Mouse (Mus musculus): ENCODE results near the gene B4galt7.
"Not testable (repeated sequence)": the region's sequence is repeated elsewhere in the genome, so short reads cannot be mapped to it uniquely, and the experiment has no call there.

The B4galt7 gene

DNA sequence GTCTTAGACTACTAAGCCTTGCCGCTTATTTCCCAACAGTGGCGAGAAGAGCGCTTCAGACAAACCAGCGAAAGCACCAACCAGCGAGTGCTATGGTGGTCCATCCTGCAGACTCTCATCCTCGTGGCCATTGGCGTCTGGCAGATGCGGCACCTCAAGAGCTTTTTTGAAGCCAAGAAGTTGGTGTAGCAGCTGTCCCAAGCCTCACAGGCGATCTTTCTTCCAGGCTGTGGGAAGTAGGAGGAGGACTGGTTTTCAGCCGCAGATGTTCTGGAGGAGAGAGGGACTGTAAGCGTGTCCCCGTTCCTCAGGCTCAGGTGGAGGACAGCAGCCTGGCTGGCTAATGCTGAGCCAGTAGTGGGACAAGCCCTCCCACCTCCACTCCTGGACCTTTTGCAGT is 2.9 kb upstream of the B4galt7 start:
- no peak for DNase-seq (ENCODE audit: low read depth, low spot score)

DNA sequence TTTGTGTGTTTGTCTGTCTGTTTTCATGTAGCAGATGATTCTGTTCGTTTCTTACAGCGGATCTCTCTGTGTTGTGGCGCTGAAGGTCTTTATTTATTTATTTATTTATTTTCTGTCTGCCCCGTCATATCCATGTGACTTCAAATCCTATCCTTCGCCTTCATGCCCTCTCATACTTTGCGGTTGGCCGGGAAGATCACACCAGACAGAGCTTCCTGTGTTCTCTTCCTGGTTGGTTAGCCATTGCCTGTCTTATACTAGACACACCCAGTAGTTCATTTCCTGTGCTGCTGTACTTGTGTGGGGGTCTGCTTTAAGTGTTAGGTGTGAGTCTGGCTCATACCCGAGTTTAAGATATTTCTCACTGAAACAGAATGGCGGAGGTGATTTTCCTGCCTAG is 961 bp downstream of the B4galt7 start:
- no peak for DNase-seq (ENCODE audit: low read depth, low spot score)

DNA sequence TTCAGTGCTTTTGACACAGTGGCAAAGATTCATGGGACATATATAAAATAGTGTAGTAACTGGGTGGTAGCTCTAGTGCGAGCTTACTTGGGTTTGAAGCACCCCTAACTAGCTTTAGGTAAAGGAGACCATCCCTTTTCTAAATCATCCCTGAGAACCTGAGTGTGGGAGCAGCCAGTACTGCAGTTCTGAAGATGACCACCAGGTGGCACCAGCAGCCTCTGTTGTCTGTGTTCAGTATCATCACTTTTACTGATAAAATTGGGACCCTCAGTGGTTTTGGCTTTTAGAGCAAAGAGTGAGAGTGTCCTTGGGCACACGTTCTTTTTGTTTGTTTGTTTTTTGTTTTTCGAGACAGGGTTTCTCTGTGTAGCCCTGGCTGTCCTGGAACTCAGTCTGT is 1.9 kb downstream of the B4galt7 start:
- peak; percentile 61 for DNase-seq (ENCODE audit: low read depth, low spot score)

DNA sequence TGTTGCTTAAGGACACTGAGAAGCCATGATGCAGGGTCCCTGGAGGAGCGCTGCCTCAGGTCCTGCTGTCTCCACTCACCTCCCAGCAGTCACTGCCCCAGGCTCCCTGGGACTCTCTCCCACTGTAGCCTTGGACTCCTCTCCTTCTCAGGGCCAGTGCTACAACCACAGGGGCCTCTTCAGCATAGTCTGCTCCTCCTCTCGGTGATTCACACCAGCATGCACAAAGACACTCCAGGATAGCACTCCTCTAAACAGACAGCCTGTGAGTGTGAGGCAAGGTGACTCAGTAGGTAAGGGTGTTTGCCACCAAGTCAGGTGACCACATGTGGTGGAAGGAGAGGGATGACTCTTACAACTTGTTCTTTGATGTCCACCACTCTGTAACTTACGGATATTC is 4.9 kb downstream of the B4galt7 start:
- DNase-seq (ENCODE audit: low read depth, low spot score), result no peak

DNA sequence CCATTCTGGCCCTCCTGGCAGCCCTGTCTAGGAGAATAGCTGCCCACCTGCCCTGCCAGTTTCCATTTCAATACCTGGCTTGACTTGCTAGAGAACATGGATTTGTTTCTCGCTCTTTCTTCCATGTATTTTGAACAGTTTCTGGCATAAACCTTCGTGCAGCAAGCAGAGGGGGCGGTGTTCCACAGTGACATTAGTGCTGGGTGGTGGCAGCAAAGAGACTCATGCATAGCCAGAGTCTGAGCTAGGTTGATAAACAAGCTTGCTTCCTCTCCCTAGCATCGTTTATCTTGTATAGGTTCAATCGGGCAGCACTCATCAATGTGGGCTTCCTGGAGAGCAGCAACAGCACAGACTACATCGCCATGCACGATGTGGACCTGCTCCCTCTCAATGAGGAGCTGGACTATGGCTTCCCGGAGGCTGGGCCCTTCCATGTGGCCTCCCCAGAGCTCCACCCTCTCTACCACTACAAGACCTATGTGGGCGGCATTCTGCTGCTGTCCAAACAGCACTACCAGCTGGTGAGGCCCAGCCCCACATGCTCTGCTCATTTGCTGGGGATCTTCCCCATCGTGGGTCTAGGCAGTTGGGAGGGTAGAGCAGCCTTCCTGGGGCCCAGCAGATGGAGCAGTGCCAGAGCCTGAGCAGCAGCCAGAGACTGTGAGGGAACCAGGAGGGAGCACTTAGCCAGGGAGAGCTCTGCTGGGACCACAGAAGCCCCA is 7.4 kb downstream of the B4galt7 start:
- DNase-seq (ENCODE audit: low read depth, low spot score), result no peak

DNA sequence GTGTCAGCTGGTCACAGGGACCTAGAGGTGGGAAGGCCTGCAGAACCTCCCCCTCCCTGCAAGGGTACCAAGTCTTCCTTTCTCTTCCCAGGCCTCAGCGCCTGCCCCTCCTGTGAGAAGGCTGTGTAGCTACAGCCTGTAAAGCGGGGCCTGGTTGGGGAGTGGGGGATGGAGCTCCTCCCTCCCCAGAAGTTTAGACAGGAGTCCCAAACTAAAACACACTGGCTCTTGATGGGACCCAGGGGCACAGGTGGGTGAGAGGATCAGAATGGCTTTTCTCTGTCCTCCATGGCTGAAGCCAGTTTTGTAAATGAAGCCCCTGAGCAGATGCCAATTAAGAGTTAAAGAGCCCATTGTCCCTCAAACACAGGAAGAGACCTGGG is 7.9 kb downstream of the B4galt7 start:
- no peak for DNase-seq (ENCODE audit: low read depth, low spot score)

DNA sequence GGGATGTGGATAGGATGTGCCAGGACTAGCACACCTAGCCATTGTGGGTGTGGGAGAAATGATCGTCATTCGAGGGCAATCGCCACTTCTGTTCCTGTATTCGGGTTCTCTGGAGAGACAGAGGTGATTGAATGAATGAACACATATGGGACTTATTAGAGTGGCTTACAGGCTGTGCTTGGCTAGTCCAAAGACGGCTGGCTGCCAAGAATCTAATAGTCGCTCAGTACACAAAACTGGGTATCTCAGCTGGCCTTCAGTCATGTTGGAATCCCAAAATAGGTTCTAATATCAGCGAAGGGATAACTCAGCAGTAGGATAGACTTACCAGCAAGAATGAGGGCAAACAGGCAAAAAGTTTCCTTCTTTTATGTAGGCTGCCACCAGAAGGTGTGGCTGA is 12.3 kb downstream of the B4galt7 start:
- DNase-seq (ENCODE audit: low read depth, low spot score), result no peak

DNA sequence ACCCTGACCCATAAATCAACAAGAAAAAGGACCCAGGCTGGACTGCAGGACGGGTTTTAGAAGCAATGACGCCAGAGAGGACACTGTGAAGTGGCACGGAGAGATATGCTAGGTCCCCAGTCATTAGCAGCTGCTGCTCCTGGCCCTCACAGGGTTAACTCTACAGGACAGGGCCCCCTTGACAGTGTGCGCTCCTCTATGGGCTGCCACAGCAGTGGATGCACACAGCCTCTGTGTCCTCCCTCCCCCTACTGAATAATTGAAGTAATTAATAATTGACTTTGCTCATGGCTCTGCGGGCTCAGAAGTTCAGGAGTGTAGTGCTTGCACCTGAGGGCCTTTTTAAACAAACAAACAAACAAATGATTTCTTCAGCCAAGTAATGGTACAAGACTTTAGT is 13.8 kb downstream of the B4galt7 start:
- DNase-seq (ENCODE audit: low read depth, low spot score), result no peak

DNA sequence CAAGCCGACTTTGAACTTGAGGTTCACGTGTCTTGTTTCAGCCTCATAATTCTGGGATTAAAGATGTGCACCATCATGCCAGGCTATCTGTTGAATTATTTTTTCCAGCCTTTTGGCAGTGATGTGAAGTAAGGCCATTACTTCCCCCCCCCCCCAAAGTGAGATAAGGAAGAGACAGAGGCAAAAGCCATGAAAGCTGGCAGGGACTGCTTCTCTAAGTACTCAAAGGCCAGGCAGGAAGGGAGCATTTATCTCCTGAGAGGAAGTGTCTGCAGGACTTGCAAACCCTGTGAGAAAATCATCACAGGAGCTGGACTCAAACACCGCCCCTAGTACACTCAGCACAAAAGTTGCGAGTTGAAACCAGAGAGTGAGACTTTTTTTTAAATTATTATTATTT is 19.6 kb downstream of the B4galt7 start:
- no peak for DNase-seq (ENCODE audit: low read depth, low spot score)

DNA sequence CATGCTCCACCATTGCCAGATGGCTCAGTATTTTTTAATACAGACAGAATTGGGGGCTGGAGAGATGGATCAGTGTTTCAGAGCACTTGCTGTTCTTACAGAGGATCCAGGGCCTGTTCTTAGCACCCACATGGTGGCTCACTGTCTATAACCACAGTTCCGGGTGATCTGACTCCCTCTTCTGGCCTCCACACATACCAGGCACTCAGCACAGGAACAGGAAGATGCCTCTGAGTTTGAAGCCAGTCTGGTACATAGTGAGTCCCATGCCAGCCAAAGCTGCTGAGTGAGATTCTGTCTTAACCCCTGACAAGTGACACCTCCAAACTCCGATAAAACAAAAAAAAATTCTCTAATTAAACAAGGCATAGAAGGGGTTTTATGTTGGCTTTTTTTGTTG is 20.6 kb downstream of the B4galt7 start:
- DNase-seq (ENCODE audit: low read depth, low spot score), result no peak

DNA sequence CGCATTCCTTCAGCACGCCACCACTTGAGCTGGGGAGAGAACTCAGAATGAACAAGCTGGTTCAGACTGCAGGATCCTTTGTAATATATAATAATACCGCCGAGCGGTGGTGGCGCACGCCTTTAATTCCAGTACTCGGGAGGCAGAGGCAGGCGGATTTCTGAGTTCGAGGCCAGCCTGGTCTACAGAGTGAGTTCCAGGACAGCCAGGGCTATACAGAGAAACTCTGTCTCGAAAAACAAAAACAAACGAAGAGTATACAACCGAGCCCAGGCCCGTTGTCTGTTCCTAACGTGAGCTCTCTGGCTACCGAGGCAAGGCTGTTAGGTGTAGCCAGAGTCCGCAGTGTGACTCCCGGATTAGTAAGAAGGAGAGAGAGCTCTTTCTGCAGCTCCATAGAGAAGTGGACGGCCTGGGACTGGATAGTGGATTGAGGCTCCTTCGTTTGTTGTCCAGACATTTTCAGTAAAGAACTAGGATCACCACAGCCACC is 22.5 kb downstream of the B4galt7 start:
- DNase-seq (ENCODE audit: low read depth, low spot score), result not testable (repeated sequence)

DNA sequence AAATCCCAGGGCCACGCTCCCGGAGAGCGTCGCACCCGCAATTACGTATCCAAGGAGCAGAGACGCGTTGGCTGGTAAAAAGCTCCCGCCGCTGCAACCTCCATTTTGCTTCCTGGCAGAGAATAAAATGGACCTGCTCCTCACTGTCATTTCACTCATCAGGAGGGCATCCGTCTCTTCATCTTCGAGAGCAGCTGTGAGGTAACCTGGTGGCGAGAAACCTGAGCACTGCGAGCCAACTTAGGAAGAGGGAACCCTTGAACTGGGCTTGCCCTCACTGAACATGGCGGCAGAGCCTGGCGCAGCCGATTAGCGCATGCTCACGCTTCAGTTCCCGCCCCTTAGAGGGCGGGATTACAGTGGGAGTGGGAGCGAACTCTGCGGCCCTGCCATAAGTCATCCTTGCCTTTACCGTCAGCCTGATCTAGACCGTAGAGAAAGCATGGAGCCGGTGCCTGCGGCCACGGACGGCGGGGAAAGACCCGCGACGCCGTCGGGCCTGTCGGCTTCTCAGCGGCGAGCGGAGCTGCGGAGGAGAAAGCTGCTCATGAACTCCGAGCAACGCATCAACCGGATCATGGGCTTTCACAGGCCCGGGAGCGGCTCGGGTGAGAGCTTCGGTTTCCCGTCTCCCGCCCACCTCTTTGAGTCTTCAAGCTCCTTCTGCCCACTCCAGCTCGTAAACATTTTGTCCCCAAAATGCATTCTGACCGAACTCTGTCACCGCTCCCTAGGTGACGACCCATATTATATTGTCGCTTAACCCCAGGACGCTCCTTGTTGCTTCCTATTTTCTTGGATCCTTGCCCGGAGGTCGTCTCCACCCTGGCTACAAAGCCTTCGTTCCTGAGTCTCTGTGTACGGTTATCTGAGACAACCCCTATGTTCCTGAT is 23.2 kb downstream of the B4galt7 start, which contains the start of gene Caml:
TSS of gene Caml (plus strand) at position 357 of the 893 bp plus-strand sequence.
- peak; percentile 87 for DNase-seq (ENCODE audit: low read depth, low spot score)

DNA sequence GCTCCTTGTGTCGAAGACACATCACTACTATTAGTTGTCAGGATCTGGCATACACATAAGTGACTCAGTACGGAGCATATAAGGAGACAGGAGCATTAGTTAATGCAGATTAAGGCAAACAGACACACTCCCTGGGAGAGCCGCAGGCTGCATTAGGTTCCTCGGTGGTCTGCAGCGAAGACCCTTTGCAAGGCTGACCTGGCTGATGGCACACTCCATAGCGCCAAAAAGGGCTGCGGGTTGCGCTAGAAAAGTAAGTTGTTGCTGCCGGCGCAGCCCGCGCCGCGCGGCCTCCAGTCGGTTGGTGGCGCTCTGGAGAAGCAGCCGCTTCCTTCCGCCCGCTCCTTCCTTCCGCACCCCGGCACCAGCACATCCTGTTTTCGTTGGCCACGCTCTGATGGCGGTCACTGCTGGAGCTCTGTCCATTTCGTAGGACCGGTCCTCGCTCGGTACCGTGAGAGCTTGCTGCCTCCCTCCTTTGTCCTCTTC is 35.0 kb downstream of the B4galt7 start, which contains the start of gene Ddx46:
TSS of gene Ddx46 (plus strand) at position 389 of the 489 bp plus-strand sequence.
- DNase-seq (ENCODE audit: low read depth, low spot score), result peak; percentile 80

DNA sequence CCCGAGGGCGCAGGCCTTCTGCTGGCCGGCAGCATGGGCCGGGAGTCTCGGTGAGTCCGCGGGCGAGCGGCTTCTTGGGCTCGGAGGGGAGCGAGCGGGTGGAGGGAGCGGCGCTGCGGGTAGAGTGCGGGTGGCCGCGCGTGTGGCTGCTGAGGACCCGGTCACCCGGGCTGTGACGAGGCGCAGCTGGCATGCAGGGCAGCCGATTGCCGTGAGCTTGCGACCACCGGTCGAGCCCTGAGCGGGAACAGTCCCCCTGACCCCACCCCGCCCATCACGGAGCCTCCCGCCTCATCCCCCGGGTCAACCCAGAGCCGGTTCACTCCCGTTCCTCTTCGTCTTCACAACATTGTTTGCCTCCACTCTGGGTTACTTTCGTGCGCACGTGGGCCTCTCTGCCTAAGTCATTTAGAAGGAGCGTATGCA is 35.5 kb downstream of the B4galt7 start:
- DNase-seq (ENCODE audit: low read depth, low spot score), result no peak

DNA sequence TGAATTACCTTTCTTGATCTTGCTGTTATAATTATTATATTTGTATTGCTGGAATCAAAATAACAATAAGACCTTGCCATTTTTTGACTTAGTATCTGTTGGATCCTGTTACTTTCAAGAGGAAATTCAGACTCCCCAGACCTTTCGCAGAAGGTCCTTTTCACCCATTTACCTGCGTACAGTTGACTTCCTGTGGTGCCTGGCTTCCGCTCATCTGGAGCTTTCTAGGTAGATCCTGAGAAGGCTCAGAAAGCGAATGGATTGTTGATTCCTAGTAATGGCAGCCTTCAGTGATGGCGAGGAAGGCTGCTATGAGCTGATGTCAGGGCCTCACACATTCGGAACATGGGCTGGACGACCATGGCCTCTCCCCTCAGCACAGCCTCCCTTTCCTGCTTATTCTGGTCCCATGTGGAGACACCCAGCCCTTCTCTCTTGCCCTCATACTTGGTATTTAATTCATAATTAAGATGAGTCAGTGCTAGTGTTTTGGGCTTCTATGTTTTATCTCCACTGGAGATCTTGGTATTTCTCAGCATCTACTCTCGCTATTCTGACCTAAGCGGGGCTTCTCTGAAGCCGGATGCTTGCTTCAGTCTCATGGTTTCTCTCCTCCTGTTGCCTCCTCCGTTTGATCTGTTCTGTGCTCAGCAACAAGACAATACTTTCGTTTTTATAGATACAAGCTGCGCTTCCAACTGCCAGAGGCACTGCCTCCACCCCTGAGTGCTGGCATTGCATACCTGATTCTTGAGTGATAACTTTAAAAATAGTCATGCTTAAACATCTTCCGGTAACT is 36.7 kb downstream of the B4galt7 start:
- DNase-seq (ENCODE audit: low read depth, low spot score), result no peak

DNA sequence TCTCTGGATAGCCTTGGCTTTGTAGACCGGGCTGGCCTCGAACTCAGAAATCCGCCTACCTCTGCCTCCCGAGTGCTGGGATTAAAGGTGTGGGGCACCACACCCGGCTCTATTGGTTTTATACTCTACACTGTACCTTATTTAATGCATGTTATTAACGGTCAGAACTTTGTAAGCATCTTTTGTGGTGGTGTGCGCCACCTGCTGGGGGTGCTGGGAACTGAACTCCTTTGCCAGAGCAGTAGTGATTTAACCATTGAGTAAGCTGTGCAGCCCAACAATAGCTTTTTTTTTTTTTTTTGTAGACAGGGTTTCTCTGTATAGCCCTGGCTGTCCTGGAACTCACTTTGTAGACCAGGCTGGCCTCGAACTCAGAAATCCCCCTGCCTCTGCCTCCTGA is 40.8 kb downstream of the B4galt7 start:
- DNase-seq (ENCODE audit: low read depth, low spot score), result peak; percentile 50

DNA sequence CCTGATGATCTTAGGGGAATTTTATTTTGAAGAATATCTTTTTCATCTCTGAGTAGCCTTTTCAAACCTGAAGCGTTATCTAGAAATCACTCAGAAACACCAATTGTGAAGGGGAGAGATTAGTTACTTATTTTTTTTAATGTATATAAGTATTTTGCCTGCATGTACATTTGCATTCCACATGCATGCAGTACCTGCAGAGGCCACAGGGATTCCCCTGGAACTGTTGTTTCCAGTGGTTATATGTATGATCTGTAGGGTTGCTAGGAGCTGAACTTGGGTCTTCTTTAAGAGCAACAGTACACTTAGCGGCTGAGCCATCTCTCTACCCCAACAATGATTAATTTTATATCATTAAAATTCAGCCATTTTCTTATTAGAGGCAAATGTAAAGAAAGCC is 44.8 kb downstream of the B4galt7 start:
- no peak for DNase-seq (ENCODE audit: low read depth, low spot score)

DNA sequence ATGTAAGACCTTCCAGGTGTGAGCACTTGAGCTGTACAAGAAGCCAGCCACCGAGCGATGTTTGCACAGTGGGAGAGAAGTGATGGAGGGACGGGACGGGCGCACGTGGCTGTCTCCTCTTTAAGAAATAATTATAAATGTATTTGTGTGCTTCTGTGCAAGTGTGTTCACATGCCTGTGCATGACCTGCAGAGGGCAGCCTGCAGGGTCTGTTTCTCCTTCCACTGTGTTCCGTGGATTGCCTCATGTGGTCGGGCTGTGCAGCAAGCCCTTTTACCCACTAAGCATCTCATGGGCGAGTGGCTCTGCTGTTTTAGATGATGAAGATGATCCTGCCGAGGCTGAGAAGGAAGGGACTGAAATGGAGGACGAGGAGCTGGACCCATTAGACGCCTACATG is 50.4 kb downstream of the B4galt7 start:
- DNase-seq (ENCODE audit: low read depth, low spot score), result no peak

DNA sequence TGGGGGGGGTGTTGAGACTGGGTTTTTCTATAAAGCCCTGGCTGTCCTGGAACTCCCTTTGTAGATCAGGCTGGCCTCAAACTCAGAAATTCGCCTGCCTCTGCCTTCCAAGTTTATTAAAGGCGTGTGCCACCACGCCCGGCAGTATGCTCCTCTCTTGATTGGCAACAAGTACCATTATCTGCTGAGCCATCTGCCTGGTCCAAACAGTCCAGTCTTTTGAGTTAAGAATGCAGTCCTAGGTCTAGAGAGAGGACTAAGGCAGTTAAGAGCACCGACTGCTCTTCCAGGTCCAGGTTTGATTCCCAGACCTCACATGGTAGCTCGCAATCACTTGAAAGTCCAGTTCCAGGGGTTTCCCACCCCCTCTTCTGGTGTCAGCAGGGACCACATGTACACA is 51.3 kb downstream of the B4galt7 start:
- DNase-seq (ENCODE audit: low read depth, low spot score), result no peak

All from retina, postnatal 7 days (tissue).